Mouse (Mus musculus): ENCODE results near the gene Tpbgl.

DNA sequence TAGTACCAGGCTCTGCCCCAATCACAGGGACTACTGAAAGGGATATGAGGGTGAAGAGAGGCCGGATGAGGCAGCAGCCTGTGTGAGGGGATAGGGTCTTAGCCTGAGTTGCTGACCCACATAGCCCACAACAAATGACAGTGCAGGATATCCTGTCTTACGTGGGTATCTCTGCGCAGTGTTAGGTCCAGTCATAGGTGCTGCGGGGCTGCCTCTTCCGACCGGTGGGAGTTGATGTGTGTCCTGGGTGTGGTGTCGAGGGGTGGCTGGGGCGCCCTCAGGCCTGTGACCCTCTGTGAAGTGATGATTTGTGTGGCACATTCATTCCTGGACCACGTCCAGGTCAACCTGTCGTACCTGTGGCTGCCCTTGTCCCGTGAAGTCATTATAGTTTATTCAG, 20.6 kb downstream of the Tpbgl start:
- TF ChIP-seq CTCF (IDR thresholded peaks at IDR 0.05; ENCODE audit: extremely low read depth, insufficient read depth, low read length) (no peak), POLR2A (IDR thresholded peaks at IDR 0.05; ENCODE audit: extremely low read depth, insufficient read depth, low read length) (no peak)

Measured in cortical plate, adult 2 months (tissue).